Mouse (Mus musculus): ENCODE results near the gene Cdc42bpb.

The Cdc42bpb gene

DNA sequence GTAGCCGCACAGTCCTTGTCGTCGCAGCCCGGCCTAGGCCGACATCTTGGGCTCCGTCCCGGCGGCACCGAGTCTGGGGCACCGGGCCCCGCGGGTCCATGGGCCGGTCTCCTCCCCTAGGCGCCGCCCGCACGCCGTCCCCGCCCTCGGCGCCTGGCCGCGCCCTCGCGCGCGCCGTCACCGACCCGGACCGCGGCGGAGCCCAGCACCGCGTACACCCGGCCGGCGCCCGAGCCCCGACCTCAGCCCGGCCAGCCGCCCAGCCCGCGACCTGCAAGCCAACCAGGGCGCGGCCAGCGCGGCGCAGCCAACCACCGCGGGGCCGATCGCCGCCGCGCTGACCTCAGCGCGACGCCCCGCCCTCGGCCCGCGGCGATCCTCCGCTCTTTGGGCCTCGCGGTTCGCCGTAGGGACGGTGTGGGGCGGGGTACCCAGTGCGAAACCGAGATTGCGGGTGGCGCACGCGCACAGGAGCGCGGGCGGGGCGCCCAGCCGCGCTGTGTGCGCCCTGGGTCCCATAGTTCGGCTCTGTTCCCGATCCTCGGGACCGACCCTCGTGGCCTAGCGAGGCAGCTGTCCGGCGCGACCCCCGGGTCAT lies at the start of gene Cdc42bpb:
TSS of gene Cdc42bpb (minus strand) at position 343 of the 598 bp plus-strand sequence.
- peak; percentile 24 to 72 for DNase-seq (ENCODE audit: low spot score in 2 of 2)

DNA sequence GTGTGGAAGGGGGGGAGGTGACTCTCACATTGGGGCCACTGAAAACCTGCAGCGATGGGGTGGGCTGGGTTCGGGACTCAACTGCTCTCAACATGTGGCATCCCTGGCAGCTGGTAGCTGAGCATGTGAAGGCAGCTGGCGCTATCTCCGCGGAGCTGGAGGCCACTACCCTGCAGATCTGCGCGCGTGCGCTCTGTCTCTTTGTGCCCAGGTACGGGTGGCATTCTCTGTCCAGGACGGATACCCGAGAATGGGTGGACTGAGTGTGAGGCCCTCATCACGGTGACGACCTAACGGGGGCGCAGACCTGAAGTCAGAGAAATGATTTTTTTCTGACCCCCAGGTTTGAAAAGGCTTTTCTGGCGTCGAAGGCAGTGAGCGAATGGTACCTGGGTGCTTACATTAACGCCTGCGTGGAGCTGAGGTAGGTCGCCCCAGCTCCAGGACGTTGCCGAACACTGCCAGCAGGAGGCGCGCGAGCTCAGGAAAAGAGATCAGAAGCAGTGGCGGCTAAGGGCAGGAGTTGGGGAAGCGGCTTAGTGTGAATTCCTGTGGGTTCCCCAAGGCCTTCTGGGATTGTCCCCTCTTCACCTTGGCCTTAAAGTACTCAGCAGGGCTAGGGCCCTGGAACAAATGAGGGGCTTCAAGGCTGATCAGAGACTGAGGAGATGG lies 48.4 kb upstream of the Cdc42bpb start:
- DNase-seq (ENCODE audit: low spot score in 2 of 2): peak; percentile 96 to 97

DNA sequence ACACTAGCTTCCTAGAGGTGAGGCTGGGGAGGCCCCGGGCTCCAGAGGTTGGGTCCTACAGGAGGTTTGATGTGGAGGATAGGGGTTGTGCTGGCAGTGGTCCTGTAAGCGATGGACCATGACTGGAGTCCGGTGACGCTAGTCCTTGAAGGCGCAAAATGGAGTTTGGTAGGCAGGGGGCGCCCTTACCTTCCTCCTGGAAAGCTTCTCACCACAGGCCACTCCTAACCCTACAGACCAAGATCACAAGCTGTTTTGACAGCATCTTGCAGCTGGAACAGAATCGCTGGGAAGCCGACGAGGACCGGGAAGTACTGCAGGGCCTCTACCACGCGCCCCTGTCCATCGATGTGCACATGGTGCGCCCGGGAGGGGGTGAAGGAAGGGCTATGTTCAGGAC lies 47.7 kb upstream of the Cdc42bpb start:
- DNase-seq (ENCODE audit: low spot score in 2 of 2): peak; percentile 81 to 89

DNA sequence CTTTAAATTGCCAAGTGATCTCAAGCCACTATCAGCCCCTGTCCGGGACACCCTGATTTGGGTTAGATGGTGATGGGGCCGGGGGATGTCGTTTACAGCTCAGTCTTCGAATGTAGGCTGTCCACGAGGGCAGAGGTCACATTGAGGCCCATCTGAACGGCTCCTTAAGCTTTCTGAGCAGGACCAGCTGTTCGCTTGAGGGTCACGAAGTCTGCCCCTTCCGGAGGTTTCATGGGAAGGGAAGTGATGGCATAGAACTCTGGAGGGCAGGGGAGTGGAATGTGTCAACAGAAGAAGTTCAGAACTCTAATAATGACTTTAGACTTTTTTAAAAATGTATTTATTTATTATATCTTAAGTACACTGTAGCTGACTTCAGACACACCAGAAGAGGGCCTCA lies 47.0 kb upstream of the Cdc42bpb start:
- peak in 1 of 2 experiments; percentile 15 for DNase-seq (ENCODE audit: low spot score in 2 of 2)

DNA sequence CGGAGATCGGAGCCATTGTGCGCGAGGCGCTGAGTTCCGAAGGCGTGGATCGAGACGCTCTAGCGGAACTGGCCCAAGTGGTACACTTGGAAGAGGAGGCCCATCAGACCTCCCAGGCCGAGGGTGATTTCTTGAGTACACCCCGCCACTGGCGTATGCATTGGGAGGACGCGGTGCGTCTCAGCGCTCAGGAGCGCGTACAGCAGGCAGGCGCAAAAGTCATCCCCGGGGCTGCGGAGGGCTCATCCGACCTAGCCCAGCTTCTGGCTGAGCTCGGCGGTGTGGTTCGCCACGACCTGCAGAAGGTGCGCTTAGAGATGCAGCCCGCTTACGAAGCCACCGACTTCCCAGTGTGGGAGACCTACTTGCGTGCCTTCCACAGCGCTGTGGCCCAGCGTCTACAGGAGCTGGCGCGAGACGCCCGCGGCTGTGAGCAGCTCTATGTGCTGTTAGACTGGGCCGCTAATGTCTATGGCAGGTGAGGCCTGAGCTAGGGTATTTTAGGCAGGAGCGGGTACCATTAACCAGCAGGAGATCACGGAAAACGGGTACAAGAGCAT lies 46.1 kb upstream of the Cdc42bpb start:
- no peak for DNase-seq (ENCODE audit: low spot score in 2 of 2)

DNA sequence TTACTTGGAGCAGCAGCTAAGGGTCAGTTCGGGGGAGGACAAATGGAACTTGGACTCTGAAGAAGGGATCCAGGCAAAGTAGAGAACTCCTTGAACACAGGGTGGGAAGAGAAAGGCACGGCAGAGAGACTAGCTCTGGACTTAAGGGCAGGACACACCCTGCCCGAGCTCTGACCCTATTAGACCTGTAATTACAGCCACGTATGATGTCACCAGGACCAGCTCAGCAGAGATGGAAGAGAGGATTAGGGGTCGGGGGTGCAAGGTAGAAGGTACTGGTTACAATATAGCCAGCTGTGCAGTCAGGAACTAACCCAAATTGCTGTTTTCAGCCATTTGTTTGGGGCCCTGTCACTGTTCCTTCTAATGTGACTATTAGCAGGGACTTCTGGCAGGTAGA lies 45.3 kb upstream of the Cdc42bpb start:
- DNase-seq (ENCODE audit: low spot score in 2 of 2): no peak

DNA sequence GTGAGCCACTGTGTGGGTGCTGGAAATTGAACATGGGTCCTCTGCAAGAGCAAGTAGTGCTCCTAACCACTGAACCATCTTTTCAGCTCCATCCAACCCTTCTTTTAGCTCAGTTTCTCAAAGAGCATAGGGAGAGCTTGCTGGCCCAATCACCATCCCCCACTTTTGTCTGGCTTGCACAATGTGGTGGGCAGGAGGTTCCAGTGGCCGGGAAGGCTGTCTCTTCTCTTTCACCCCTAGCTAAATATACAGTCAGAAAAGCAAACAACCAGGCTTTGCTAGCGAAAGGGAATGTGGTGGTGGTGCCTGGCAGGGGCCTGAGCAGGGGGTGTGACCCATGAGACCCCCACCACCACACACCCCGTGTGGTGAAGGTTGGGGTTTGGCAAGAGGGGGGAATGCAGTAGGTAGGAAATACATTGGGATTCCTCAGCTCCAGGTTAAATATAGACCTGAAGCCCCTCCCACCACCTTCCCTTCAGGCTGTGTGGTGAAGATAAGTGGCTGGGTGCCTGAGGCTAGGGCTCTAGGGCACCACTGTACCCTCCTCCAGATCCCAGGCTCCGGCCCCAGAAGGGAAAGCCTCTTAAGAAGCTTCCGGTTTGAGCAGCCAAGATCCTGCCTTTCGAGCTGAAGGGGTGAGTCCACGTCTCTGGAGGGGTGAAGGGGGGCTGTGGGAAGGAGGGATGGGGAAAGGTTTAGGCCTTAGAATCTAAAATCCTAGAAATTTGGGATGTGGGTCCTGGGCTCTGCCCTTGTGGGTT lies 43.6 kb upstream of the Cdc42bpb start:
- no peak for DNase-seq (ENCODE audit: low spot score in 2 of 2)

DNA sequence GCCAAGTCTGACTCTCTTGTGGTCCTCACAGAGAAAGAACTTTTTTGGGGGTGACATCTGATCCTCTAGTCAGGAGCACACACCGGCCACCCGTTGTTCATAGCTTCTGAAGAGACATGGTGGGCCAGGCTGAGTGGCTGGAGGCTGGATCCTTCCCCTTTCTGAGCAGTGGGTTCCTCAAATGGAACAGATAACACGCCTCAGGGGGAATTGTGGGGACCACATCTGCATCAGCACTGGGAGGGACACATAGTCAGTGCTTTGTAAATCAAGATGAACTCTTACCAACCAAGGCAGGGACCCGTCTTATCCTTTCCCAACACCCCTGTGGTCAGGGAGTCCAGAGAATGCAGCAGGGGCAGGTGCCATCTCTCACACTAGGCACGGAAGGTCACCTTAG lies 42.4 kb upstream of the Cdc42bpb start:
- DNase-seq (ENCODE audit: low spot score in 2 of 2): no peak

DNA sequence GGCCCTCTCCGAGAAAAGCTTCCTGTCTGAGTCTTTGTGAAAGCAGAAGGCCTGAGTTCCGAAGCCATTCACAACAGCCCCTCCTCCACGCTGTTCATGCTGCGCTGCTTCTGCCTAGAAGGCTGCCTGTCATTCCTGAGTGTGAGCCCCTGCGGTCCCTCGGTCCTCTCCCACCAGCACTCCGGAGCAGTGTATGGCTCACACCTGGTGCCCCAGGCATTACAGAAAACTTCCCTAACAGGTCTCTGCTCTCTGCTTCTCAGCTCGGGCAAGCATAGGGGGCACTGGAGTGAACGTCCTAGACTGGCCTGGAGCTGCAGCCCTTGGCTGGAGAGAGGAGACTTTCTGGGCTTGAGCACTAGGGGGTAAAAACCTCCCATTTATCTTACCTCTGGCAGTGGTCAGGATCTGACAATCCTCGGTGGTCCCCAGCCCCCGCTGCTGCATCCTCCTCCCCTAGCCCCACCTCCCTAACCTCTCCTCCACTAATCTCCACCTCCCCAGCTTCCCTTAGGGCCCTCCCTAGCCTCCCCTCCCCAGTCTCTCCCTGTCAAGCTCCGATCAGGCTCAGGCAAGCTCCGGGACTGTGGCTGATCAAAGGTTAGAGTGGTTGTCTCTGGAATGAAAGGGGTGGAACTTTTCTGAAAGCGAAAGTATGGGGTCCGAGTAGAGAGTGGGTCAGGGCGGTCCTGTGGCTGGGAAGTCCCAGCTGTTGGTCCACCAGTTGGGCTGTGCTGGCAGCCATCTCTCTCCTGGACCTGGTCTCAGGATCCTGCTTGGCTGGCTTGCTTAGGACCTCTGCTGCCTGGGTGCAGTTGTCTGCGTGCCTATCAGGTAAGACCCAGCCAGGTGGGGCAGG lies 39.6 kb upstream of the Cdc42bpb start, which contains the start of gene Exoc3l4:
TSS of gene Exoc3l4 (plus strand) at position 97 of the 859 bp plus-strand sequence.
- DNase-seq (ENCODE audit: low spot score in 2 of 2): peak in 1 of 2 experiments; percentile 8

DNA sequence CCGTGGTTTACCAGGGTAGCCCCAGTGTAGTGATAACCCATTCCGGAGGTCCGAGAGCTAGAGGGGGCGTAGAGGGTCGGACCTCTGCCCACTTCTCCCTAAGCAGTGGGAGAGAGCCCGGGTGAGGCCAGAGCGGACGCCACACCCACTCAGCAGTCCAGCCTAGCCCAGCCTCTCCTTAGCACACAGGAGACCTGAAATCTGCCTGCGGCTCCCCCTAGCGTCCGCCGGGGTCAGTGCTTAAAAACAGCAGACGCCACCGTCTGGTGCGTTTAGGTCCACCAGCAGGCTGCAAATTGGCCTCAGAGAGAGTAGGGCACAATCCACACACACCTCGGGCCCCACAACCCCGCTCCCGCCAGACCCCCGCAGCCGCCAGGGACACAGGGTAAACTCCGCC lies 35.8 kb upstream of the Cdc42bpb start:
- peak; percentile 69 to 87 for DNase-seq (ENCODE audit: low spot score in 2 of 2)

DNA sequence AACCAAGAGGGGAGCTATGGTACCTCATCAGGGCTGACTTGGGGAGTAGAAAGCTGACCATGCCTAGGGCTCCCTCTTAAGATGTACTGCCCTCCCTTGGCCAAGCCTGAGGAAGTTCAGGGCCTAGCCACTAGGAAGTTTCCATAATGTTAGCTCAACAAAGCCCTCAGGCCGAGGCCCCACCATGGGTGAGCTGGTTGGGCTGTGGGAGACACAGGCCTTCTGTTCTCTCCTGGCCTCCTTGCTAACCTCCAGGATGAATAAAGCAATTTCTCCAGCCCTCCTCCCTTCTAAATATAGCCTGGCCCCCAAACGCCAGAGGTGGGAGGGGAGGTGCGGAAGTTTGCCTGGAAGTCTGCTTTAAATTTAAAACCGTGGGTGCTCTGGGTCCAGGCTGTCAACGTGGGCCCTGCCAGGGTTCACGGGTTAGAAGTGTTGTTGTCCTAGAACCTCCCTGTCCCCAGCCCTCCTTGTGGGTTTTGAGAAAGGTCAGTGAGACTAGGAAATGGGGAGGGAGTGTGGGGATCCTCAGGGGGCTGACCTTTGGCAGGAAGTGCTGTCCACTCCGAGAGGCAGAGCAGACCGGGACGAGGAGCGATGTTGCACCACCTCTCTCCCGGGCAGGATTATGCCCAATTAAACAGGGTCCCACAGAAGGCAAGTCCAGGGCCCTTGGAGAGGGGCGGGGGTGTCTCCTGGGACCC lies 35.2 kb upstream of the Cdc42bpb start:
- peak in 1 of 2 experiments; percentile 6 for DNase-seq (ENCODE audit: low spot score in 2 of 2)

DNA sequence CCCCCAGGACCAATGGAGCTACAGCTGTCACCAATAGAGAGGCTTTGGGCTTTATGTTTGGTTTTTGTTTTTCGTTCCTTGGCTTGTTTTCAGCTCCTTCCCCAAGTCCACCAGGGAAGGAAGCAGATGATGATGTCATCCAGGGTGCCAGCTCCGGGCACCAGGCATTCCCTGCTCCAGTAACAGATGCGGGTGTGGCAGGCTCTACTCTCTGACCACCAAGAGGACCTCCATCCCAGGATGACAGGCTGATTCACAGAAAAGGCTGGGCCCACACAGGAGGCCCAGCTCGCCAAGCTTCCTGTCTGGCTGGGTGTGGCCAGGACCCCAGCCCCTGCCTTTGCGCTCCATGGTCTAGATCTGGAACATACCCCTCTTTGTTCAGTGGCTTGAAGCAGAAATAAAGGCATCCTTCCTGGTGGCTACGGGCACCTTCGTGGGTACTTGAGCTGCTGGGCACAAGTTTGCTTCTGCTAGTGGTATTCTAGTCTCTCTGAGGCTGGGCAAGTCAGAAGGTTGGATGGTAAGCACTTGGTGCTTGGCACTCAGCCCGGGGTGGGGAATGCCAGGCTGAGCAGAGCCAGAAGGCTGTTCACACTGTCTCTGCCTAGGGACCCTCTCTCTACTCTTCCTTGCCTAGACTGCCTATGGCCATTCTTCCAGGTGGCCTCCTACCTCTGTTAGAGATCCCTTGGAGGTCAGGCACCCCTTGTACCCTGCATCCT lies 34.3 kb upstream of the Cdc42bpb start:
- peak in 1 of 2 experiments; percentile 8 for DNase-seq (ENCODE audit: low spot score in 2 of 2)

DNA sequence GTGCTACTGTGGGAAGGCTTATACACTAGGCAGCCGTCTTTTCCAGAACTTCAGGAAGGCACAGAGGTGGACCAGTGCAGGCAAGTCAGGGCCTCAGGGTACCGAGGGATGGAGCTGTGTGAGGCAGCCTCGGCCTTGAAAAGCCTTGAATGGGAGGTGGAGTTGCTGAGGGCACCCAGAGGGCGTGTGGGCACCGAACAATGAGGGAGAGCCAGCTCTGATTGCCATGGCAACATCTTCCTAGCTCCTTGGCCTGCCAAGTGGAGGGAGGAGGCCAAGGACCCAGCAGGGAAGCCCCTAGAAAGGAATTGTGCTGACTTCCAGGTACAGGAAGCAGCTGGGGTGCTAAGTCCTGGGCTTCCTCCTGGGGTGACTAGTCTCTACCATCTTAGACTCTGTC lies 32.1 kb upstream of the Cdc42bpb start:
- DNase-seq (ENCODE audit: low spot score in 2 of 2): no peak

DNA sequence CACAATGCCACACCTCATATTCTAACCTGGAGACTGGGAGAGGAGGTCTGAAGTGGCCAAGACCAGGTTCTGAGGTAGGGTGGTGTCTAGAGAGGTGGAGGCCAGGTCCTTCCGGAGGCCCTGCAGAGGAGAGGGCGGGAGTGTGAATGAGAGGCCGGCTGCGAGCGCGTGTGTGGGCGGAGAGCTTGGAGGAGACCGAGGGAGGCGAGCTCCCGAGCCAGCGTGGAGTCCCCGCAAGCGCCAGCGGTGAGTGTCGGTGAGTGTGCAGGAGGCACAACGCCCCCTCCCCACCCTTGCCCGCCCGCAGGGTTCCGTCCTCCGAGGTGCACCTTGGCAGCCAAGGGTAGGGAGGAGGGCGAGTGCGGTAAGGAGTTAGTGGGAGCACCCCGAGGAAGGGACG lies 29.1 kb upstream of the Cdc42bpb start, which contains the start of gene Lbhd2:
TSS of gene Lbhd2 (plus strand) at position 188 of the 400 bp plus-strand sequence.
- DNase-seq (ENCODE audit: low spot score in 2 of 2): no peak

DNA sequence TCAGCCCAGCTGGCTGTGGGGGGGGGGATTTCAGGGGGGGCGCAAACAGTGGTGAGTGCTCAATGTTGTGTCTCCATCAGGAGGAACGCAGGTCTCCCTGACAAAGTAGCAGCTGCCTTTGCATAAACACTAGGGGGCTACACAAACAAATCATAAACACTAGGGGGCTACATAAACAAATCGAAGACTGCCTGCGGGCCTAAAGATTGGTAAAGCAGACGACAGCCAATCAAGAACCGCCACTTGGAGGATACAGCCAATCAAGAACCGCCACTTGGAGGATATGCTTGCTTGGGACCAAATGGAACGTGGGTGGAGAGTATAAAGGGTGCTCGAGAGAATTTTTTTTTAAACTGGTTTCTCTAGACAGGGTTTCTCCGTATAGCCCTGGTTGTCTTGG lies 27.4 kb upstream of the Cdc42bpb start:
- DNase-seq (ENCODE audit: low spot score in 2 of 2): no peak

DNA sequence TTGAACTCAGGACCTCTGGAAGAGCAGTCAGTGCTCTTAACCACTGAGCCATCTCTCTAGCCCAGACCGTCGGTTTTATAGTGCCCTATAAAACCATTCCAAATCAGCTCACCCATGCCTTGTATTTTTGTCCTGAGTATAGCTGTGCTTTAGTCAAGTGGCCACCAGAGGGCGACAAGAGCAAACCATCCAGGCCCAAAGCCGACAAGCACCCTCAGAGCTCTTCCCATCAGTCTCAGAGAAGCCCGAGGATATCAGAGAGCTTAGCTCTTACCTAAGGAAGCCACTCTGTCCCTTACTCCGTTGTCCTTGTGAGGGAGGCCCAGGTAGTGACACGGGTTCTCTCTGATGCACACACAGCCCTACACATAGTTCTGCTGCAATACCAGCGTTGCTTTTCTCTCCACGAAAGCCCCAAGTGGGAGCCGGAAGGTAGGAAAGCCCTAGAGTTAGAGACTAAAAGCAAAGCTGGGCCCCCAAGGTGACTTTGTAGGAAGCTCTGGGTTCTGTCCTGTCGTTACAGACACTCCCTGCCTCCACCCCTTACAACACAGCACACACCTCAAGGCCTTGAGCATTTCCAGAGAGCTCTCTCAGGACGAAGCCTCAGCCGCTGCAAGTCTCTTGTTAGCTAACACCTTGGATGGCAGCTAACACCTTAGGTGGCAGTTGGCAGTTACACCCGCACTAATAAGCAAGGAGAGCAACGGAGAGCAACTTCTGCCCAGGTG lies 24.1 kb upstream of the Cdc42bpb start:
- peak; percentile 50 to 78 for DNase-seq (ENCODE audit: low spot score in 2 of 2)

DNA sequence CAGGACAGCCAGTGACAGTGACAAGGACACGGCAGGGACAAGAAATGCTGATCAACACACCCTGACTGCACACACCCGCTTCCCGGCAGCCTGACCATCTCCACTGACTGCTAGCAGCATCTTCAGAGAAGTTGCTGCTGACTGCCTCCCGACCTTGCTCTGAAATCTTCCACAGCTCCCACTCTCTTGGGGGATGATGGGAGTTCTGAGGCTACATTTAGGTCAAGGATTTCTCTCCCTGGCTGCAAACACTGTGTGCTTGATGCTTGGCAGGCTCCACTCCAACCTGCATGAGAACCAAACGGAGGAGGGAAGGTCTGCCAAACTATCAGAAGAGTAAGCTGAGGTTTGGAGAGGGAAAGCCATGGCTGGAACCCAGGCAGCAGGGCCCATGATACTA lies 19.5 kb upstream of the Cdc42bpb start:
- no peak for DNase-seq (ENCODE audit: low spot score in 2 of 2)

DNA sequence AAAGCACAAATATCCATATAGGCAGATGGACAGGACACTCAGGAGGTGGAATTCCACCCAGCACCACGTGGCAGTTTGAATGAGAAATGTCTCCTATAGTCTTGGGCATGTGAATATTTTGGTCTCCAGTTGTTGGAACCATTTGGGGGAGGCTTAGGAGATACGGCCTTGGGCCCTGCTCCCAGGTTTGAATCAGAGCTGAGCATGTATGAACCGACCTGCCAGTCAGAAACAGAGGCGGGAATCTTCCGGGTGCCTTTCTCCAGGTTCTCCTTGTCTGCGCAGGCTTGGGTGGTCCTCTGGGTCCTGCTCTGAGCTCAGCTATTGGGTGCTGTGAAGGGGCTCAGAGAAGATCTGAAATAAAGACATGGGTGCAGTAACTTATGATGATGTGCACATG lies 16.5 kb upstream of the Cdc42bpb start:
- DNase-seq (ENCODE audit: low spot score in 2 of 2): no peak

DNA sequence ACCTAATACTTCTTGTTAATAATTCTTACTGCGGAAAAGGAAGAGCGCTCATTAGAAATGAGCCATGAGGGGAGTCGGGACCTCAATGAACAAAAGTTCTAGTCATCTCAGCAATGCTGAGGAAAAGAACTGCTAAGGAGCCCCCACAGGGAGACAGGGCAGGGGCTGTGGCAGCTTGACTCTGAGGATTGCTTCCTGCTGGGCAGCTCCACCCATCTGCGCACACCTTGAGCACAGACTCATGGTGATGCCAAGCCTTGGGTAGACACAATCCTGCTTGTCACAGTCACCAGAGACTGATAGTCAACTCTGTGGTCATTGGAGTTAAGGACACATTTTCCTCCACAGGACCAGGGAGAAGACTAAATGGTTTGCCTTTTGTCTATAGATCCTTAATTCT lies 9.6 kb upstream of the Cdc42bpb start:
- no peak for DNase-seq (ENCODE audit: low spot score in 2 of 2)

Measured in spleen, postnatal 10 days (tissue).